Mouse (Mus musculus): ENCODE data around the gene Zglp1. TPM values are rescaled to one million over a fixed set of nuclear protein-coding genes. Genes with fewer than 3 reads are reported as not detected.

Zglp1 gene
- 0.45 and 2.7 TPM in 2 replicates for polyA plus RNA-seq (2014; fragmentation: Nextera tagmentation; extraction: Ambion mirVana)

- Histone ChIP-seq H3K36me3 (ENCODE audit: control insufficient read depth, insufficient read depth, low read length) (peaks cover 6% of the 10 kb centered on the region; the same call in 1 of the 2 replicates), H3K27ac (ENCODE audit: low read depth, low read length) (no peak within 1 kb of the TSS), H3K9me3 (ENCODE audit: control insufficient read depth, low read length) (no peaks in the 10 kb centered on the region), H3K4me3 (ENCODE audit: low read depth, low read length) (no peak within 1 kb of the TSS), H3K4me1 (replicated peaks; ENCODE audit: control insufficient read depth, insufficient read depth, low read length) (no peaks in the 10 kb centered on the region), H3K9ac (ENCODE audit: low read depth, low read length) (no peak within 1 kb of the TSS), H3K27me3 (ENCODE audit: control insufficient read depth, insufficient read depth, low read length) (no peaks in the 10 kb centered on the region), H3K4me2 (replicated peaks; ENCODE audit: low read depth, low read length) (no peak within 1 kb of the TSS)
- WGBS: 86% methylated on average over 25 of the region's 27 CpGs
- ATAC-seq (ENCODE audit: low FRiP score) (no peak), DNase-seq (ENCODE audit: low spot score) (no peak)
Observed at GRCm38 (mm10) chr9:21067006-21067684, at the start of gene Zglp1. Zglp1 (minus strand) TSS chr9:21067093.

GRCm38 (mm10) chr9:21115105-21115504, 48.2 kb upstream of the Zglp1 start:
- H3K4me1 ChIP-seq (replicated peaks; ENCODE audit: control insufficient read depth, insufficient read depth, low read length): no peaks in the 10 kb centered on the region
- no peak overlapping the region for H3K9ac ChIP-seq (ENCODE audit: low read depth, low read length)
- no peaks in the 10 kb centered on the region for H3K27me3 ChIP-seq (ENCODE audit: control insufficient read depth, insufficient read depth, low read length)
- no peaks in the 10 kb centered on the region for H3K9me3 ChIP-seq (ENCODE audit: control insufficient read depth, low read length)
- H3K27ac ChIP-seq (ENCODE audit: low read depth, low read length): no peak overlapping the region
- H3K4me3 ChIP-seq (ENCODE audit: low read depth, low read length): no peak overlapping the region
- H3K36me3 ChIP-seq (ENCODE audit: control insufficient read depth, insufficient read depth, low read length): no peaks in the 10 kb centered on the region
- H3K4me2 ChIP-seq (replicated peaks; ENCODE audit: low read depth, low read length): no peak overlapping the region
- WGBS: 90% methylated on average over 8 of the region's 8 CpGs
- no peak for ATAC-seq (ENCODE audit: low FRiP score)
- no peak for DNase-seq (ENCODE audit: low spot score)

- 90% methylated on average over 7 of the region's 7 CpGs for WGBS
- ATAC-seq (ENCODE audit: low FRiP score) (no peak), DNase-seq (ENCODE audit: low spot score) (no peak)
- H3K27ac ChIP-seq (ENCODE audit: low read depth, low read length): no peak overlapping the region
- H3K9me3 ChIP-seq (ENCODE audit: control insufficient read depth, low read length): no peaks in the 10 kb centered on the region
- no peaks in the 10 kb centered on the region for H3K4me1 ChIP-seq (replicated peaks; ENCODE audit: control insufficient read depth, insufficient read depth, low read length)
- H3K36me3 ChIP-seq (ENCODE audit: control insufficient read depth, insufficient read depth, low read length): no peaks in the 10 kb centered on the region
- no peak overlapping the region for H3K9ac ChIP-seq (ENCODE audit: low read depth, low read length)
- no peak overlapping the region for H3K4me2 ChIP-seq (replicated peaks; ENCODE audit: low read depth, low read length)
- H3K4me3 ChIP-seq (ENCODE audit: low read depth, low read length): no peak overlapping the region
- no peaks in the 10 kb centered on the region for H3K27me3 ChIP-seq (ENCODE audit: control insufficient read depth, insufficient read depth, low read length)
Observed at GRCm38 (mm10) chr9:21114190-21114589, 47.3 kb upstream of the Zglp1 start.

GRCm38 (mm10) chr9:21113751-21114150, 46.9 kb upstream of the Zglp1 start:
- 87% methylated on average over 6 of the region's 6 CpGs for WGBS
- Histone ChIP-seq H3K9ac (ENCODE audit: low read depth, low read length) (no peak overlapping the region), H3K27ac (ENCODE audit: low read depth, low read length) (no peak overlapping the region), H3K4me2 (replicated peaks; ENCODE audit: low read depth, low read length) (no peak overlapping the region), H3K4me3 (ENCODE audit: low read depth, low read length) (no peak overlapping the region), H3K4me1 (replicated peaks; ENCODE audit: control insufficient read depth, insufficient read depth, low read length) (no peaks in the 10 kb centered on the region), H3K9me3 (ENCODE audit: control insufficient read depth, low read length) (no peaks in the 10 kb centered on the region), H3K36me3 (ENCODE audit: control insufficient read depth, insufficient read depth, low read length) (no peaks in the 10 kb centered on the region), H3K27me3 (ENCODE audit: control insufficient read depth, insufficient read depth, low read length) (no peaks in the 10 kb centered on the region)
- no peak for DNase-seq (ENCODE audit: low spot score)
- no peak for ATAC-seq (ENCODE audit: low FRiP score)

GRCm38 (mm10) chr9:21107607-21108237, 40.8 kb upstream of the Zglp1 start:
- no peak overlapping the region for H3K4me2 ChIP-seq (replicated peaks; ENCODE audit: low read depth, low read length)

GRCm38 (mm10) chr9:21105760-21106564, 39.1 kb upstream of the Zglp1 start:
- no peak overlapping the region for H3K4me3 ChIP-seq (ENCODE audit: low read depth, low read length)
- H3K9me3 ChIP-seq (ENCODE audit: control insufficient read depth, low read length): no peaks in the 10 kb centered on the region
- no peak overlapping the region for H3K9ac ChIP-seq (ENCODE audit: low read depth, low read length)
- H3K27ac ChIP-seq (ENCODE audit: low read depth, low read length): no peak overlapping the region
- no peaks in the 10 kb centered on the region for H3K27me3 ChIP-seq (ENCODE audit: control insufficient read depth, insufficient read depth, low read length)
- no peaks in the 10 kb centered on the region for H3K36me3 ChIP-seq (ENCODE audit: control insufficient read depth, insufficient read depth, low read length)
- ATAC-seq (ENCODE audit: low FRiP score): no peak
- 0 out of 2 replicates have a peak, but pooled peaks cover 2% of the 10 kb centered on the region for H3K4me1 ChIP-seq (replicated peaks; ENCODE audit: control insufficient read depth, insufficient read depth, low read length)
- DNase-seq (ENCODE audit: low spot score): no peak
- WGBS: 82% methylated on average over 5 of the region's 5 CpGs
- no peak overlapping the region for H3K4me2 ChIP-seq (replicated peaks; ENCODE audit: low read depth, low read length)

More at GRCm38 (mm10) chr9:21107607-21108237, 40.8 kb upstream of the Zglp1 start:
- Histone ChIP-seq H3K27me3 (ENCODE audit: control insufficient read depth, insufficient read depth, low read length) (no peaks in the 10 kb centered on the region), H3K9ac (ENCODE audit: low read depth, low read length) (no peak overlapping the region), H3K4me1 (replicated peaks; ENCODE audit: control insufficient read depth, insufficient read depth, low read length) (0 out of 2 replicates have a peak, but pooled peaks cover 2% of the 10 kb centered on the region), H3K9me3 (ENCODE audit: control insufficient read depth, low read length) (no peaks in the 10 kb centered on the region), H3K27ac (ENCODE audit: low read depth, low read length) (no peak overlapping the region), H3K4me3 (ENCODE audit: low read depth, low read length) (no peak overlapping the region), H3K36me3 (ENCODE audit: control insufficient read depth, insufficient read depth, low read length) (no peaks in the 10 kb centered on the region)
- 44% methylated on average over 23 of the region's 23 CpGs for WGBS
- DNase-seq (ENCODE audit: low spot score) (no peak), ATAC-seq (ENCODE audit: low FRiP score) (no peak)

GRCm38 (mm10) chr9:21104814-21105213, 37.9 kb upstream of the Zglp1 start:
- ATAC-seq (ENCODE audit: low FRiP score): no peak
- WGBS: 88% methylated on average over 6 of the region's 6 CpGs

GRCm38 (mm10) chr9:21102076-21102475, 35.2 kb upstream of the Zglp1 start:
- H3K4me2 ChIP-seq (replicated peaks; ENCODE audit: low read depth, low read length): no peak overlapping the region
- no peaks in the 10 kb centered on the region for H3K9me3 ChIP-seq (ENCODE audit: control insufficient read depth, low read length)
- H3K27ac ChIP-seq (ENCODE audit: low read depth, low read length): no peak overlapping the region
- H3K4me1 ChIP-seq (replicated peaks; ENCODE audit: control insufficient read depth, insufficient read depth, low read length): 0 out of 2 replicates have a peak, but pooled peaks cover 2% of the 10 kb centered on the region
- DNase-seq (ENCODE audit: low spot score) (no peak), ATAC-seq (ENCODE audit: low FRiP score) (no peak)
- H3K27me3 ChIP-seq (ENCODE audit: control insufficient read depth, insufficient read depth, low read length): no peaks in the 10 kb centered on the region
- H3K4me3 ChIP-seq (ENCODE audit: low read depth, low read length): no peak overlapping the region
- no peak overlapping the region for H3K9ac ChIP-seq (ENCODE audit: low read depth, low read length)
- WGBS: 96% methylated on average over 2 of the region's 2 CpGs
- H3K36me3 ChIP-seq (ENCODE audit: control insufficient read depth, insufficient read depth, low read length): no peaks in the 10 kb centered on the region

More at GRCm38 (mm10) chr9:21104814-21105213, 37.9 kb upstream of the Zglp1 start:
- Histone ChIP-seq H3K9ac (ENCODE audit: low read depth, low read length) (no peak overlapping the region), H3K4me1 (replicated peaks; ENCODE audit: control insufficient read depth, insufficient read depth, low read length) (0 out of 2 replicates have a peak, but pooled peaks cover 2% of the 10 kb centered on the region), H3K9me3 (ENCODE audit: control insufficient read depth, low read length) (no peaks in the 10 kb centered on the region), H3K4me2 (replicated peaks; ENCODE audit: low read depth, low read length) (no peak overlapping the region), H3K4me3 (ENCODE audit: low read depth, low read length) (no peak overlapping the region), H3K27ac (ENCODE audit: low read depth, low read length) (no peak overlapping the region), H3K36me3 (ENCODE audit: control insufficient read depth, insufficient read depth, low read length) (no peaks in the 10 kb centered on the region), H3K27me3 (ENCODE audit: control insufficient read depth, insufficient read depth, low read length) (no peaks in the 10 kb centered on the region)
- no peak for DNase-seq (ENCODE audit: low spot score)

All from hindbrain, embryonic 11.5 days (tissue).